Mouse (Mus musculus) urinary bladder, postnatal 4 days (tissue): ENCODE measurements around the gene Ms4a5.
"Not testable (repeated sequence)": the region's sequence is repeated elsewhere in the genome, so short reads cannot be mapped to it uniquely, and the experiment has no call there.

Source experiments
- DNase-seq, 2 experiments: peaks; one replicate each; pipeline ENCODE4 v3.0.0; 2021 to 2022; ENCODE audit warnings: low spot score in 2 of 2

The Ms4a5 gene

DNA sequence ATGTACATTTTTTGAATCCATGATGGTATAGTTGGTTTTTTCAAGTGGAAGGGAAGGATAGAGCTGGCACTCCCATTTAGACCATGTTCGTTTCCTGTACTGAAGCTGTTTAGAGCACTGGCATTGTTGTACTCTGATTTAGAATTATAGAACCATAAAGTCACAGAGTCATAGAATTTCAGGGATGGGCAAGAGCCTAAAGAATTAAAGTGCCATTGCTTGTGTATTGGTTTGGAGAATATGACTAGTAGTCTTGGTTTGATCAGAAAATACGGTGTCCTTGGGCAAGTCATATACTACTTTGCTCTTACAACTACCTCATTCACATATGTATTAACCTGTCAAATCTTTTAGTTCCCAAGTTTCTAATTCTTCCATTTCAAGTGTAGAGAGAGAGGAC is at the start of gene Ms4a5:
Ms4a5 (minus strand) TSS at position 101 of the 400 bp plus-strand sequence.
- no peak for DNase-seq

DNA sequence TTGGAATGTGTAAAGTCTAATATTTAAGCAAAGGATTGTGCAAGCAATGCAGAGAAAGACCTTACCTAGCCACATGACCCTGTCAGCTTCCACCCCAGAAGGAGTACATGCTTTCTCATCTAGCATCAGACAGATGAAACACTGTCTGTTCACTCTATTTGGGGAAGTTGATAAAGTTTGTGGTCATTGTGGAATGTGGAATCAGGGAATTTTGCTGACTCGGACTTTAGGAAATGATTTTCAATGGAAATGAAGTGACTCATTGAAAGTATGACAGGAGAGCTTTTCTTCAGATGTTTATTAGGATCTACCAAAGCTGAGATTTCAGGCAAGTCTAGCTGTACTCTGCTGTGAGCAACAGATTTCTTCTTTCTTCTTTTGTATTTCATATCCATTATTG is 37.5 kb upstream of the Ms4a5 start:
- DNase-seq, result no peak

DNA sequence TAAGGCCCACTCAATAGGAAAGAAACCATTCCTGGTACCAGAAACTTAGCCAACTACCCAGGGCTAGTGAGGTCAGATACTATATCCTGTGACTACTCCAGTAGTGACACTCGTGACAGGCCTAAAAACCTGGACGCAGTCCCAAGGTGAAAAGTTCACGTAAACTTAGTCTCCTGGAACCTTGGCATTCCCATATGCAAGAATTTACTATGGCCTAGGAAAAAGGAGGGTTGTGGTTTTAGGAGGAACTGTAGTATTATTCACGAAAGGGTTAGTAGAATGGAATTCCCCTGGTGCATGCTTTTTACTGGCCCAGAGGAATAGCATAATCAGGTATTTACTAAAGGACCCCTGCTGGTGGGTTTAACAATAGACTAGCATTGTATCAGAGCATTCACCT is 33.1 kb upstream of the Ms4a5 start:
- DNase-seq, result no peak

DNA sequence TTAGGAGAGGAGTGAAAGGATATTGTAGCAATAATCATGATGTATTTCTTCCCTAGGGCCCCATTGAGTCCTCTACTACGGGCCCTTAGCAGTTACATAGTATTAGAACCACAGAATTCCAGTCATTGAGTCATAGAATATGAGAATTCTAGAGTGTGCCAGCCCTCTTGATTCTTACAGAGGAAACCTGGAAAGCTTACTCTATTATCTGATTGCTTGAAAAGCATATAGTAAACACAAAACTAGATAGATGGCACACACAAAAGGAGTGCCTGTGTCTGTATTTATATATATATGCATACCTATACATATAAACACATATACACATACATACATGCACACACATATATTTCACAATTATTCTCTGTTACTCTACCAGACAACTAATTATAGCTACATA is 30.7 kb upstream of the Ms4a5 start, which contains the start of gene Ms4a14:
Ms4a14 (minus strand) TSS at position 101 of the 400 bp plus-strand sequence.
- DNase-seq, result no peak

DNA sequence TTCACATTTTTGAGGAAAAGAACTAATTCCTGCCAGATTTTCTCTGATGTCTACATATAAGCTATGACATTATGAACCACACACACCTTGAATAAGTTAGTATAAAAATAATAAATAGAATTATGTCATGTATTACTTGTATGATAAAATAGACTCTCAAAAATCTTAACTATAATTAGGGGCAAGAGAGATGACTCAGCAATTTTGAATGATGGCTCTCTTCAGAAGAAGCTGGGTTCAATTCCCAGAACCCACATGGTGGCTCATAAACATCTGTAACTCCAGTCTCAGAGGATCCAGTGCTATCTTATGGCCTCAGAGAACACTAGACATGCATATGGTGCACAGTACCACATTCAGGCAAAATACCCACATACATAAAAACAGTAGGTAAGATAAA is 25.2 kb upstream of the Ms4a5 start:
- DNase-seq, result no peak

DNA sequence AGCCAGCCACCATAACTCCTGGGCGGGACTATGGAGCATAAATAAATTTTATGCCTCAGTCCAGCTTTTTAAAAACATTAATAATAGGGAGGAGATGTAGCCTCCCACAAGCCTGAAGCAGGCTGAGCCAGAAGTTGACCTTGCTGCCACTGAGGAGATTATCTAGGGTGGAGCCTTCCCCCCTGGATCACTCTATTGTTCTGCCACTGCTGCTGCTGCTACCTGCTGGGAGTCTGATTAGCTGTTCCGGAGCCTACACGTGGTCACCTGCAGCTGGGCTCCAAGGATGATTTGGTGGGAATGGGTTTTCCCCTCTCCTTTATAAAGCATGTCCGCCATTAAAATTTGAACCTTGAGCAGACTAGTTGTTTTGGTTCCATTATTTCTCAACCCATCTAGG is 15.9 kb upstream of the Ms4a5 start:
- DNase-seq, result not testable (repeated sequence)

DNA sequence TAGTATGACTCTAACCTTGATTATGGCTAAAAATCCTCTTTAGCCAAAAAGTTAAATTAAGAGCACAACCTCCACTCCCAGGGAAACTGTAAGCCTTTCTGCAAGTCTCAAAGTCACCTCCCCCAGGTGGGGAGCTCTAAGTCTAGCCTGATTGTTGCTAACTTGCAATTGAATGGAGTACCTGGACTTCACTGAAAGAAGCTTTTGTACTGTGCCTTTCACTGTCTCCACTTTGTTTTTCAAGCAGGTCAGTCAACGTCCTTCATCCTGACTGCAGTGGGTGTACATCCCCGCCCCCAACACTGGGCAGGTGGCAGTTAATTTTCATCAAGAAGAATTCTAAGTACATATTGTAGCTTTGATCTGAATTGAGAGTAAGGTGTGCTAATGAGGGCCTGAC is 15.3 kb upstream of the Ms4a5 start:
- DNase-seq, result no peak

DNA sequence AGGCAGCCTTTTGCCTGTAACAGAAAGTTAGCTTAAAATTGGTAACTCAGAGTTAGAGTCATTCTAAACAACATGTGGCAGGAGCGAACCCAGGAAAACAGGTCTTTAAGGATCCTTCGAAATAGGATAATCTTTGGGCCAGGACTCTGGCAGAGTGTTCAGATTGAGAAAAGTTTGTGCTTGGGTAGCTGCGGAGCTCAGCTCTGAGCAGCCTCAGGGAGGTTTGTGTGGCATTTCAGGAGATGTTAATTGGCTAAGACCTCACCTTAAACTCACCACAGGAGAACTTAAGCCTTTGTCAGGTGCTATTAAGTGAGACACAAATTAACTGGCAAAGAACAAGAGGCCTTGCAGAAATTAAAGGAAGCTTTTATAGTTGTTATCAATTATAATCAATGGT is 9.9 kb upstream of the Ms4a5 start:
- not testable (repeated sequence) for DNase-seq

DNA sequence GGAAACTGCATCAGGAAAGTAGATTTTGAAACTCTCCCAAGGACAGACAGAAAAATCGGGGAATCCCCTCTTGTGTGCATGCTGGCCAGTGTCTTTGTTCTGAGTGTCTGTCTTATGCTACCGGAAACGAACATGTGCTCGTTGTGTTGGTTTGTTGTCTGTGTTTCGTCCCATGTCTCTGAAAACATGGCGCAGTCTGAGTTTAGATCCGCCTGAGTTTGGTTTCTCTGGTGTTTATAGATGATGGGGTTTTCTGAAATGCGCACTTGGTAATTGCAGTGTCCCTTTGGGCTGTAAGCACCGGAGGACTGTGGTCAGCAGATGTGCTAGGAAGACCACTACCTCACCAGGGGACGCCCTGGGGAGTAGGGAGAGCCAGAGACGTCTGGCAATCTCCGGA is 9.3 kb upstream of the Ms4a5 start:
- no peak for DNase-seq

DNA sequence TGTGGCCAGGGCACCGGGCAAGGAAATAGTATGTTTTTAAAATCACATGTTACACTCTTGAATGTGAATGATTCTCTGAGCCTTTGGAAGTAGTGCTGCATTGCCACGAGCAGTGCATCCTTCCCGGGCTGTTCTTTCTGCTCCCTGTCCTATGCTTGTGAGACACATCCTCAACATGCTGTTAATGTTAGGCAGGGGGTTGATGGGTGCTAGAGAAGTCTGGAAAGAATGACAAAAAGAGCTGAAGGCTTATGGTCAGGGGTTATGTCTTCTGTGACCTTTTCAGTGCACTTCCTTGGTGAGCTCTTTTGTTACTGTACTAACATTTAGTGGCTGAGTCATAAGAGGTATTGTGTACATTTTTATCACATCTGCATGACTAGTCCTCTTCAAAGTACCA is 3.5 kb downstream of the Ms4a5 start:
- DNase-seq, result no peak

DNA sequence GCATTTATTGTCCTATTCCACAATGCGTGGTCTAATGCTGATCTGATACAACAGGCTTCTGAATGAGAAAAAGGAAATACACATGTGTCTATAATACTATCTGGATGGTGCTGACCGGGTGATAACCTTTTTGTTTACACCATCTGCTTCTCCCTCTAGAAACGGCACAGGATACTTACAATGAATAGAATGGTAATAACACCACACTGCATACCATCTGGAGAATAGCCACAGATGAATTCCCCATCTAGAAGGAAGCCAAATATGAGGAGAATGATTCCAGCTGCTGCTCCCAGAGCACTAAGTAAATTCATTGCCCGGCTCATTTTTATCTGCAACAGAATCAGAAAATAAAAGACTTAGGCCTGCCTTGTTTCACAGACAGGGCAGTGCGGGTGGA is 7.2 kb downstream of the Ms4a5 start:
- no peak for DNase-seq

DNA sequence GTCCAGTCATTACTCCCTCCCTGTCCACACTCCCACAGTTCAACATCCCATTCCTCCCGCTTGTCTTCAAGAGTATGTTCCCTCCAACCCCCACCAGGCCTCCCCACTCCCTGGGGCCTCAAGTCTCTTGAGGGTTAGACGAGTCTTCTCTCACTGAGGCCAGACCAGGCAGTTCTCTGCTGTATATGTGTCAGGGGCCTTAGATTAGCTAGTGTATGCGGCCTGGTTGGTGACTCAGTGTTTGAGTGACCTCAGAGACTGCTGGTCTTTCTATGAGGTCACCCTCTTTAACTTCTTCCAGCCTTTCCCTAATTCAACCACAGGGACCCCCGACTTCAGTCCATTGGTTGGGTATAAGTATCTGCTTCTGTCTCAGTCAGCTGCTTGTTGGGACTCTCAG is 16.7 kb downstream of the Ms4a5 start:
- DNase-seq, result no peak

DNA sequence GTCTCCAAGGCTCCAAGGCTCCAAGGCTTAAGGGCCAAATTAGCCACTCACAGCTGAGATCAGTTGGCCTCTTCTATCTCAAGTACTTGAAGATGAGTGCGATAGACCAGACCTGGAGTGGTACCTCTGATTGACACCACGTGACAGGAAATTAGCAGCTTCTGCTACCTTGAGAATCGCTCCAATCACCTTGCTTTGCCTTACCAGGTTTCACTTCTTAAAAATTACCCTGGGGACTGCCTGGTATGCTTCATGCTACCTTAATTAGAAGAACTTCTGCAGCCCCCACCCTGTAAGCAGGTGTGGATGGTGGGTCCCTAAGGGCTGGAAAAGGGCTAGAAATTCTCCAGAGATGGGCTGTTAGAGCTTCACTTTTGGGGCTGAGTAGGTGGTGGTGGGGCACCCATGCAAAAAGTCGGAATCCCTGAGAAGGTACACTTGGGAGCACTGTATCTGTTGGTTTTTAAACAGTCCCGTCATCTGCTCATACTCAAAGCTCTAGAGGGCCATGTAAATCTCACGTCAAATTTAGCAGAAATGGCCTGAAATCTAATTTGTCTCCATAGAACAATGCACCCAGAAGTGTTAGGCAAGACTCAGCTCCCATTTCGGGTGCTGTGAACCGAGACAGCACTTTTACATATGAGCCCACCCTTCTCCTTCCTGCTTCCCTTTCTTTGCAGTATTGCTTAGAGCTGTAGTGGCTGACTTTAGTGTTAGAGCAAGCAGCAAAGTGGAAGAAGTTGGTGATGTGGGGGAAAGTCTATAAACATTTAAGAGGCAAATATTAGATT is 17.4 kb downstream of the Ms4a5 start, which contains the start of gene Ms4a1:
Ms4a1 (minus strand) TSS at position 190 of the 794 bp plus-strand sequence.
- DNase-seq, result no peak

DNA sequence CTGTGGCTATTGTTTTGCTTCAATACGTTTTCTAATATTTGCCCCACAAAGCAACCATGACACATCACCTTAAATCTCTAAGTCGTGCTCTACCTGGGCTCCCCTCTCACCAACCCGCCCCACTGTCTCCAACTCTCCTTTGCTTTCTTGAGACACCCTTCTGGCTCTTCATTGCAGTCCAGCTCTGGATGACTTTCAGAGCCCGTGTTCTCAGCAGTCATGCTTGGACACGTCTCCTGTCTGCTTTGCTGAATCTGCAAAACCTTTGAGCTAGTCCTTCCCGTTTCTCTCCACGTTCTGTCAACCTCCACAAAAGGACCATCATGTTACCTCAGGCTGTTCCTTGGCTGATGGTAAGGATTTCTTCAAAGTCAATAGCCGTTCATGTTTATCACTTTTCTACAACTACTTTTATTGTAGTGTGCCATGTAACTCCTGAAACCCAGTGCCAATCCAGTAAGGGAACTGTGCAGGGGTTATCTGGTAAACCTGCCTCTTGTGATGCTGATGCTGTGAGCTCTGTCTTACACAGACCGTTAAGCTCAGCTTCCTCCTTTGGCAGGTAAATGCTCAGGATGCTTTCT is 19.0 kb downstream of the Ms4a5 start:
- no peak for DNase-seq

DNA sequence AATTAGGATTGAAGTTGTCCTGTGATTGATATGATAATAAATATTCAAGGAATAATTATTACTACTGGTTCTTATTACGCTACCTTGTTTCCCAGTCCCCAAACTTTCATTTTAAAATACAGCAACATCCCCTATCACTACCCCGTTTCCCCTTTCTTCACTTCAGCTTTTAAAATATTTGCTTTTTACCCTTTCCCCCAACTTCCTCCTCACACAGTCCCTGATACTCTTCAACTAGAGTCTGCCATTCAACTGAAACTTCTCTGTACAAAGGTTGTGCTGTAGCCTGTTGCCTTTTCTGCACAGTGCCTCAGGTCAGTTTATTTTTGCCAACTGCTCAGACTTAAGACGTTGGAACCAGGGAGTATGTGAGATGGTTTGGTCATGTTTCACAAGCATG is 20.1 kb downstream of the Ms4a5 start:
- DNase-seq, result no peak

DNA sequence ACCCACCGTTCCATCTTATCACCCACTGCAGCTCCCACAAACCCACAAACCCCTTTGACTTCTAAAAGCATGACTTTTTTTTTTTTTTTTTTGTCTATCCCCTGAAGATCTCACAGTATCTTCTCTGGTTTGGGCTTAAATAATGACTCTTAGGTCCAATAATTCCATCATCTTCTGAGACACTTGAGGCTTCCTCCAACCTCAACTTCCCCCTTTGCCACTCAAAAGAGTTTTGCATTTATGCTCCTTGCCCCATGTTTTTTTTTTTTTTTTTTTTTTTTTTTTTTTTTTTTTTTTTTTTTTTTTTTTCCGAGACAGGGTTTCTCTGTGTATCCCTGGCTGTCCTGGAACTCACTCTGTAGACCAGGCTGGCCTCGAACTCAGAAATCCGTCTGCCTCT is 20.7 kb downstream of the Ms4a5 start:
- not testable (repeated sequence) for DNase-seq

DNA sequence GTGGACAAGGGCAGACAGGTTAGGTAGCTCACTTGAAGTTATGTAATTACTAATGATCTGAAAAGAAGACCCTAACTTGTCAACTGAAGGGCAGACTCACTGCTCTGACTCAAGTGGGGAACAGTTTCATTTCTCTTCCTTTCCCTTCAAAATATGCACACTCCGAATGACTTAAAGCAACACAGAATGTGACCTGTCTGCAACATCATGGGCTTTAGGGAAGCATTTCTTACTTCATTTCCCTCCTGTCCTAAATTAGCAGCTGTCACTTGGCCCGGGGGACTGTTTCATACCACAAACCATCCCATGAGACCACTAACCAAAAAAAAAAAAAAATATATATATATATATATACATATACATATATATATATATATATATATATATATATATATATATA is 22.2 kb downstream of the Ms4a5 start:
- DNase-seq, result no peak

DNA sequence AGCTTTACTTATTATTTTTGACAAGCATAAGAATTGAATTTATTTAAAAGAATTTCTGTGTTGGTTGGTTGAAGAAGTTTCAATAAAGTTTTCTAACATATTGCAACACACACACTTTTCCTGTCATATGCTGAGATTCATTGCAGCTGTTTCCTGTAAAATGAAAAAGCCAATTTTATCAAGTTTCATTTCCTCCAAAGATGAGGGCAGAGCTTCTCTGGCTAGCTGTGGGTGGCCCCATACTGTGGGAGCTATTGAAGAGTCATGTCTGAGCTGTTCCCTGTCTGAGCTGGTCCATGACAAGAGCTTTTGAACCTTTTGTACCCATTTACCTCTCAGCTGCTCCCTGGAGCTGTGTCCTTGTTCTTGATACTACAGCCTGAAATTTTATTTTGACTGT is 39.4 kb downstream of the Ms4a5 start:
- no peak for DNase-seq

DNA sequence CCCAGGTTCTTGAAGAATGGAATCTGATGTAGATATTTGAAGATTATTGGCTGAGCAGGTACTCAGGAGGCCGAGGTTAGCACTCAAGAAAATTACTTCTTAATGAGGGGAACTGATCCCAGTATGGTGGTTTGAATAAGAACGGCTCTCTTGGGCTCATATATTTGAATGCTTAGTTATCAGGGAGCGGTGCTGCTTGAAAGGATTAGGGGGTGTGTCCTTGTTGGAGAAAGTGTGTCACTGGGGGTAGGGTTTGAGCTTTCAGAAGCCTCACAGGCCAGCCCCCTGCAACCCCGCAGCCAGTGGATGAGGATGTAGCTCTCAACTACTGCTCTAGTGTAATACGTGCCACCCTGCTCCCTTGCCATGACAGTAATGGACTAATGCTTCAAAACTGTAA is 41.1 kb downstream of the Ms4a5 start:
- no peak for DNase-seq

DNA sequence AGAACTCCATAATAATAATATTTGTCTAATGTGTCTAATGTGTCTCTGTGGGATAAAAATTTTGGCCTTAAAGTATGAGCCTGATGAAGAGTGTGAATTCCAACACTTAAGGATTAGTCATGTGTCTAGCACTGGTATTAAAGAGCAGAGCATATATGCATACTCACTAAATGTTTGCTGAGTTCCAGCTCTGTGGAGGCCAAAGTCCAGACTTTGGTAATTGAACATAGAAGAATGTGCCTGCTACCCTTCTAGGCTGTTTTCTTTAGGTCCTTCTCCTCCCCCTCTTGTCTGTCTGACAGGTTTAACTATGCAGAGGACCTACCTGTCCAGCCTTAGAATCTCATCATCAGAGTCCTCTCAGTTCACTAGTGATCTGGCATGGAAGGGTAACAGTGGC is 47.9 kb downstream of the Ms4a5 start:
- DNase-seq, result no peak

DNA sequence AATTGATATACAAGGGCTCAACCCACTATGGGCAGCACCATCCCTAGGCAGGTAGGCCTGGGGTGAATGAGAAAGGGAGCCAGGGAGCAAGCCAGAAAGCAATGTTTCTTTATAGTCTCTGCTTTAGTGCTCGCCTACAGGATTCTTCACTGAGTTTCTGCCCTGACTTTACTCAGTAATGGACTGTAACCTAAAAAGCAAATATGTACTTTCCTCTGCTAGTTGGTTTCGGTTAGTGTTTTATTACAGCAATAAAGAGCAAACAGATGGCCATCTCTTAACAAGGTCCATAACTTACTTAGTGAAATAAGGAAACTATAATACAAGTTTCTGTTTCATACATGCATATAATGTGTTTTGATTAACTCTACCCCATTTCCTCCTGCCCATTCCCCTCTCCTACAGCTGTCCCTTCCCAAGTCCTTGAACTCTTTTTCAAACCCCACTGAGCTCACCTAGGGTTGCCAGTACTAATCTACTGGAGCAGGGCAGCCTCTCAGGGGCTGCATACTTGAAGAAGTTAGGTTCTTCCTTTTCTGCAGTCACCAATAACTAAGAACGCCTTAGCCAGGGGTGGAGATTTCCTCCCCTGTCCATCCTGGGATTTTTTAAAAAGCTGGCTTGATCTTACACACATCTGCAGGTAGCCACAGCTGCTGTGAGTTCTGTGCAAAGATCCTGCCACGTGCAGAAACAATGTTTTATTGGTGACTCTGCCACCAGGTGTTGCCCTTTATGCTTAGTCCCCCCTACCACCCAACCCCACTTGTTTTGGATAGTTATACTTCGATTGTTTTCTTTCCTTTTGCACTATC is 48.5 kb downstream of the Ms4a5 start:
- DNase-seq, result no peak

DNA sequence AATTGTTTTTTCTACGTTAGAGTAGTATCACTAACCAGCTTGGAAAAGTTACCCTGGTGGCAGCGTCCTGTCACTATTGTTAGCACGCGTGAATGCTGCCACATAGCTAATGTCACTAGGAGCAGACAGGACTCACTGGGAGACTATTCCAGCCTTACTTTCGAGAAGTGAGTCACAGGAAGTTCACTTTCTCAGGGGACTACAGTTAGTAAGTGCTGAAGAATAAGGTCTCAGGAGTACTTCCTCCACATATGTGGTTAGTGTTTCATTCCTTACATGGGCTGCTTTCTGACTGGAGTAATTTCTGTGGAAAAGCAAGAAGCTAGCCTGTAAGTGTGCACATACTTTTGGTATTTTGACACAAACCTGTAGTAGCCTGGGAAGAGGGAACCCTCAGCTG is 49.4 kb downstream of the Ms4a5 start:
- DNase-seq, result no peak

DNA sequence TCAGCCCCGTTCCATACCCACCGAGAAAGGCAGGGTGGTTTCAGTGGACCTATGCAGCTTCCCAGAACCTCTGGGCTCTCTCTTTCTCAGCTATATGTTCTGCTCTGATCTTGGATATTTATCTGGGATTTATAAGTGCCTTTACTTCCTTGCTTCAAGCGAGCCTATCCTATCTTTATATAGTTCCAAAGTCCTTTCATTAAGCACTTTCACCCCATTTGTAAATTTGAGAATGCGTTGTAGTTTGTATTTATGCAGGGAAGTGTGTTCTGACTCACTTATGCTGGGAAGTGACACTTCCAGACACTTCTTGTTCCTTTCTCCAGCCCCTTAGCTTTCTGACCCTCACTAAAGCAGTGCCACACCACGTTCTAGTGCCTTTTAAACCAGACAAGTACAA is 51.3 kb downstream of the Ms4a5 start, which contains the start of gene Ms4a12:
Ms4a12 (minus strand) TSS at position 101 of the 400 bp plus-strand sequence.
- no peak for DNase-seq
